Mouse (Mus musculus) small intestine, adult 2 months (tissue): ENCODE measurements at regions not wholly inside any gene's neighbourhood (a gene's known extent, or its start where the extent isn't known, plus 50 kb on each side); places are given as distances from the start of the nearest gene placed in this dataset.

ENCODE experiments used
- CTCF ChIP-seq: fragments of 200-500 bp; IDR thresholded peaks from 2 replicates; pipeline ENCODE4 v1.5.1; 2012; ENCODE audit warnings: low read depth, mild to moderate bottlenecking, control low read depth, inconsistent platforms, low read length, moderate library complexity, mixed read lengths; ENCODE audit not compliant: insufficient replicate concordance, insufficient read length; ENCODE audit errors: extremely low read depth
- POLR2A ChIP-seq: fragments of 200-500 bp; IDR thresholded peaks from 2 replicates; pipeline ENCODE4 v1.6.1; 2012; ENCODE audit warnings: low read depth, mild to moderate bottlenecking, control low read depth, inconsistent platforms, low read length, moderate library complexity

- TF ChIP-seq CTCF (no peak), POLR2A (no peak)
These were observed 610.0 kb upstream of the A1bg start for GRCm38 (mm10) chr15:61532808-61533207.
